Mouse (Mus musculus): Measurements from ENCODE around the gene Gm11562.
"Not testable (repeated sequence)": the region's sequence is repeated elsewhere in the genome, so short reads cannot be mapped to it uniquely, and the experiment has no call there.

DNA sequence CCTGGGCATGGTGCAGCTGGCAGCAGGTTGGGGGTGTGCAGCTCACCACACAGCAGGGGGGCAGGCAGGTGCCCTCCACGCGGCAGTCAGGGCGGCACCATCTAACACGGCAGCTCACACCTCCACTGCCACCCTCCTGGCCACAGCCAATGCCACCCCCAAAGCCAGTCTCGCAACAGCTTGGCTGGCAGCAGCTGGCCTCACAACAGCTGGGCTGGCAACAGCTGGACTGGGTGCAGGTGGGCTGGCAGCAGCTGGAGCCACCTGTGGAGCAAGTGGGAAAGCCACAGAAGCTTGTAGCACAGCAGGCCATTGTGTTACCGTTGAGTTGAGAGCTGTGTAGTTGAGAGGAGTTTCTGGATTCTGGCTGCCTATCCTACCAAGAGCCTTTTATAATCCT is 22.5 kb downstream of the Gm11562 start, which contains the start of gene Krtap9-3:
- TF ChIP-seq CTCF, POLR2A (IDR thresholded peaks at IDR 0.05; ENCODE audit: extremely low read depth, insufficient read depth, low read length): not testable (repeated sequence)

All from cortical plate, adult 2 months (tissue).